Mouse (Mus musculus): ENCODE measurements around the gene Tspan4.

Tspan4 gene

GRCm38 (mm10) chr7:141475011-141475804 is at the start of gene Tspan4, which contains the start of gene Polr2l:
Tspan4 (plus strand) TSS chr7:141475240.
Polr2l (minus strand) TSS chr7:141475132.
- peak; percentile 93 for DNase-seq (ENCODE audit: low read depth)

- DNase-seq (ENCODE audit: low read depth) = no peak
These were observed 47.9 kb upstream of the Tspan4 start for GRCm38 (mm10) chr7:141426948-141427730.

GRCm38 (mm10) chr7:141428701-141429100 is 46.3 kb upstream of the Tspan4 start:
- no peak for DNase-seq (ENCODE audit: low read depth)

- DNase-seq (ENCODE audit: low read depth) = peak; percentile 47
These were observed 45.7 kb upstream of the Tspan4 start, which contains the start of gene Cend1 for GRCm38 (mm10) chr7:141429310-141429709. Cend1 (minus strand) TSS chr7:141429491.

- no peak for DNase-seq (ENCODE audit: low read depth)
These were observed 45.0 kb upstream of the Tspan4 start for GRCm38 (mm10) chr7:141429840-141430584.

GRCm38 (mm10) chr7:141430585-141431240 is 44.3 kb upstream of the Tspan4 start:
- DNase-seq (ENCODE audit: low read depth) = no peak

GRCm38 (mm10) chr7:141431434-141432185 is 43.4 kb upstream of the Tspan4 start:
- no peak for DNase-seq (ENCODE audit: low read depth)

GRCm38 (mm10) chr7:141432186-141432611 is 42.8 kb upstream of the Tspan4 start:
- no peak for DNase-seq (ENCODE audit: low read depth)

- no peak for DNase-seq (ENCODE audit: low read depth)
These were observed 42.1 kb upstream of the Tspan4 start for GRCm38 (mm10) chr7:141432741-141433516.

GRCm38 (mm10) chr7:141433517-141434400 is 41.3 kb upstream of the Tspan4 start:
- DNase-seq (ENCODE audit: low read depth) = no peak

- peak; percentile 69 for DNase-seq (ENCODE audit: low read depth)
These were observed 40.6 kb upstream of the Tspan4 start for GRCm38 (mm10) chr7:141434464-141434863.

- peak; percentile 91 for DNase-seq (ENCODE audit: low read depth)
These were observed 39.7 kb upstream of the Tspan4 start for GRCm38 (mm10) chr7:141435129-141435855.

- DNase-seq (ENCODE audit: low read depth) = no peak
These were observed 39.1 kb upstream of the Tspan4 start for GRCm38 (mm10) chr7:141435856-141436522.

GRCm38 (mm10) chr7:141436523-141436892 is 38.5 kb upstream of the Tspan4 start:
- no peak for DNase-seq (ENCODE audit: low read depth)

GRCm38 (mm10) chr7:141437178-141438120 is 37.6 kb upstream of the Tspan4 start, which contains the start of gene Slc25a22:
Slc25a22 (minus strand) TSS chr7:141437892.
- DNase-seq (ENCODE audit: low read depth) = peak; percentile 91

GRCm38 (mm10) chr7:141438201-141438968 is 36.7 kb upstream of the Tspan4 start:
- DNase-seq (ENCODE audit: low read depth) = no peak
